Mouse (Mus musculus): ENCODE data around the gene Bcap29. TPM values are rescaled to one million over a fixed set of nuclear protein-coding genes. Genes with fewer than 3 reads are reported as not detected.

The Bcap29 gene
- total and polyA plus RNA-seq, 3 experiments = 31.4 to 128 (median 104) TPM

GRCm38 (mm10) chr12:31667187-31667586 lies 32.7 kb upstream of the Bcap29 start:
- Histone ChIP-seq H3K79me2 (replicated peaks; ENCODE audit: control insufficient read depth, extremely low read depth, insufficient read depth, poor library complexity, severe bottlenecking) (no peaks in the 10 kb centered on the region), H3K9me3 (replicated peaks; ENCODE audit: low read length) (peaks cover 2% of the 10 kb centered on the region), H3K36me3 (replicated peaks in 1 of 2; ENCODE audit: control insufficient read depth in 1 of 2, insufficient read depth in 1 of 2, low read length in 1 of 2) (peaks cover 32 to 79% of the 10 kb centered on the region in 2 experiments), H3K4me1 (ENCODE audit: control insufficient read depth in 1 of 2, insufficient read depth in 2 of 2) (no peaks in the 10 kb centered on the region), H3K27me3 (replicated peaks) (no peaks in the 10 kb centered on the region), H3K27ac (ENCODE audit: insufficient read depth, low read depth) (no peak overlapping the region), H3K9ac (ENCODE audit: insufficient read depth, low read depth) (no peak overlapping the region), H3K4me2 (ENCODE audit: insufficient read depth, low read depth, poor library complexity, severe bottlenecking) (no peak overlapping the region), H3K4me3 (replicated peaks in 1 of 3; ENCODE audit: low read depth in 2 of 3, low read length in 2 of 3, poor library complexity in 1 of 3) (no peak overlapping the region)
- TF ChIP-seq SMC3 (IDR thresholded peaks at IDR 0.05; ENCODE audit: low read depth, low read length) (no peak), KAT2A (IDR thresholded peaks at IDR 0.05; ENCODE audit: insufficient replicate concordance, low read length) (no peak), EP300 (IDR thresholded peaks at IDR 0.05; ENCODE audit: low read length) (no peak), NELFE (IDR thresholded peaks at IDR 0.05; ENCODE audit: low read depth, low read length) (no peak), MYC (IDR thresholded peaks at IDR 0.05; ENCODE audit: low read depth, low read length) (no peak), E2F4 (IDR thresholded peaks at IDR 0.05; ENCODE audit: insufficient replicate concordance, low read depth, low read length) (no peak)
- dilution Hi-C loops (cut with MboI; ENCODE audit: extremely low pct_ligation_motif_present, extremely low pct_unique_long_range_greater_than_20kb, low sequenced_read_pairs) = no loop called here
- no peak for DNase-seq (ENCODE audit: extremely low read depth)
- in situ Hi-C loops (cut with MboI; ENCODE audit: low pct_ligation_motif_present, low pct_unique_long_range_greater_than_20kb, low sequenced_read_pairs) = no loop called here

DNA sequence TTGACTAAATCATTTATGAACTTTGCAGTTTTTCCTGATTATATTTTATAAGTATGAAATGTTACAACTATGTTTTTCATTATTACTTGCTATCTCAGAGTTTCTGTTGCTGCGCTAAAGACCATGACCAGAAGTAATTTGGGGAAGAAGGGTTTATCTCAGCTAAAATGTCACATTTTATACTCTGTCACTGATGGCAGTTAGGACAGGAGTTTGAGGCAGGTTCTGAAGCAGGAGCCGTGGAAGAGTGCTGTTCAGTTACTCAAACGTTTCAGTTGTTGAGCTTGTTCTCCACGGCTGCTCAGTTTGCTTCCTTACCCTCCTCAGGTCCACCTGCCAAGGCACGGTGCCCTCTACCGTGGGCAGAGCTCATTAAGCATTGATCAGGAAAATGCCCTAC lies 31.5 kb upstream of the Bcap29 start:
- H3K27me3 ChIP-seq (replicated peaks) = no peaks in the 10 kb centered on the region
- no peak for TF ChIP-seq CHD1 (IDR thresholded peaks at IDR 0.05; ENCODE audit: low read depth, low read length)
- no peak for TF ChIP-seq MYC (IDR thresholded peaks at IDR 0.05; ENCODE audit: low read depth, low read length)
- TF ChIP-seq IRF4 (IDR thresholded peaks at IDR 0.05; ENCODE audit: low read depth, low read length) = no peak
- TF ChIP-seq NRF1 (IDR thresholded peaks at IDR 0.05; ENCODE audit: low read depth, low read length) = no peak
- no peak for TF ChIP-seq ETS1 (conservative IDR thresholded peaks at IDR 0.05; ENCODE audit: low read depth, low read length)
- no peak for TF ChIP-seq TCF12 (IDR thresholded peaks at IDR 0.05; ENCODE audit: low read depth, low read length)
- no peak for TF ChIP-seq ZC3H11A (IDR thresholded peaks at IDR 0.05; ENCODE audit: low read depth, low read length)
- no peak for TF ChIP-seq ELF1 (IDR thresholded peaks at IDR 0.05; ENCODE audit: low read depth, low read length)
- no peak for TF ChIP-seq MAZ (IDR thresholded peaks at IDR 0.05; ENCODE audit: low read depth, low read length)
- TF ChIP-seq NELFE (IDR thresholded peaks at IDR 0.05; ENCODE audit: low read depth, low read length) = no peak
- no peak for TF ChIP-seq KAT2A (IDR thresholded peaks at IDR 0.05; ENCODE audit: insufficient replicate concordance, low read length)
- TF ChIP-seq POLR2AphosphoS2 (IDR thresholded peaks at IDR 0.05; ENCODE audit: low read depth, low read length) = no peak
- no peak for TF ChIP-seq CTCF (conservative IDR thresholded peaks at IDR 0.05 in 1 of 2, IDR thresholded peaks at IDR 0.05 in 1 of 2; ENCODE audit: low read depth in 2 of 2, low read length in 2 of 2)
- no peak overlapping the region for H3K27ac ChIP-seq (ENCODE audit: insufficient read depth, low read depth)
- no peak overlapping the region for H3K4me2 ChIP-seq (ENCODE audit: insufficient read depth, low read depth, poor library complexity, severe bottlenecking)
- H3K9ac ChIP-seq (ENCODE audit: insufficient read depth, low read depth) = no peak overlapping the region
- H3K4me1 ChIP-seq (ENCODE audit: control insufficient read depth in 1 of 2, insufficient read depth in 2 of 2) = no peaks in the 10 kb centered on the region
- no peaks in the 10 kb centered on the region for H3K79me2 ChIP-seq (replicated peaks; ENCODE audit: control insufficient read depth, extremely low read depth, insufficient read depth, poor library complexity, severe bottlenecking)
- DNase-seq (ENCODE audit: extremely low read depth) = no peak
- peaks cover 2% of the 10 kb centered on the region for H3K9me3 ChIP-seq (replicated peaks; ENCODE audit: low read length)
- H3K36me3 ChIP-seq (replicated peaks in 1 of 2; ENCODE audit: control insufficient read depth in 1 of 2, insufficient read depth in 1 of 2, low read length in 1 of 2) = peaks cover 31 to 77% of the 10 kb centered on the region in 2 experiments
- in situ Hi-C loops (cut with MboI; ENCODE audit: low pct_ligation_motif_present, low pct_unique_long_range_greater_than_20kb, low sequenced_read_pairs) = no loop called here
- H3K4me3 ChIP-seq (replicated peaks in 1 of 3; ENCODE audit: low read depth in 2 of 3, low read length in 2 of 3, poor library complexity in 1 of 3) = no peak overlapping the region
- dilution Hi-C loops (cut with MboI; ENCODE audit: extremely low pct_ligation_motif_present, extremely low pct_unique_long_range_greater_than_20kb, low sequenced_read_pairs) = no loop called here
